Mouse (Mus musculus) stomach, postnatal 0 days (tissue): Measurements from ENCODE around the gene Ntrk2.

Experiments
- CTCF ChIP-seq: IDR thresholded peaks from 2 replicates; pipeline ENCODE4 v1.5.1; 2016; ENCODE audit warnings: antibody characterized with exemption, low read depth, mild to moderate bottlenecking, moderate library complexity
- EP300 ChIP-seq: optimal IDR thresholded peaks from 2 replicates; pipeline ENCODE3; 2016; ENCODE audit warnings: antibody characterized with exemption

GRCm38 (mm10) chr13:58946589-58946988 is 140.2 kb downstream of the Ntrk2 start:
- TF ChIP-seq CTCF (no peak), EP300 (no peak)
